Mouse (Mus musculus) ES-Bruce4 (cell line): ENCODE data around the gene Sgpp2. TPM values are rescaled to one million over a fixed set of nuclear protein-coding genes. Genes with fewer than 3 reads are reported as not detected.

Experiments
- H3K27ac ChIP-seq: 2 replicates; pipeline ENCODE4 v1.5.1; 2012; ENCODE audit warnings: low read length, inconsistent platforms; ENCODE audit not compliant: insufficient read depth
- H3K27me3 ChIP-seq: 2 replicates; pipeline ENCODE4 v1.6.1; 2012; ENCODE audit warnings: mild to moderate bottlenecking, low read length, inconsistent platforms; ENCODE audit not compliant: control insufficient read depth, poor library complexity, insufficient read depth, severe bottlenecking
- H3K36me3 ChIP-seq: 2 replicates; pipeline ENCODE4 v1.6.1; 2012; ENCODE audit warnings: inconsistent platforms, mild to moderate bottlenecking, low read length, moderate library complexity; ENCODE audit not compliant: control insufficient read depth, poor library complexity, insufficient read depth, severe bottlenecking
- H3K4me1 ChIP-seq: one replicate; pipeline ENCODE4 v1.8.1; 2011; ENCODE audit warnings: low read length; ENCODE audit not compliant: control insufficient read depth, insufficient read depth
- H3K4me3 ChIP-seq: 2 replicates; pipeline ENCODE4 v1.5.1; 2011; ENCODE audit warnings: low read depth, mild to moderate bottlenecking, low read length
- H3K9ac ChIP-seq: 2 replicates; pipeline ENCODE4 v1.6.1; 2012; ENCODE audit warnings: low read depth, mild to moderate bottlenecking, inconsistent platforms; ENCODE audit not compliant: poor library complexity, severe bottlenecking
- H3K9me3 ChIP-seq: replicated peaks from 2 replicates; pipeline ENCODE4 v1.6.1; 2012; ENCODE audit warnings: mild to moderate bottlenecking, low read length, inconsistent platforms; ENCODE audit not compliant: control insufficient read depth, poor library complexity, insufficient read depth, severe bottlenecking
- CTCF ChIP-seq: IDR thresholded peaks from one replicate; pipeline ENCODE4 v1.8.1; 2011; ENCODE audit warnings: low read depth, low read length
- EP300 ChIP-seq: IDR thresholded peaks from 2 replicates; pipeline ENCODE4 v1.6.1; 2011; ENCODE audit warnings: low read depth, low read length; ENCODE audit not compliant: insufficient read depth
- POLR2A ChIP-seq: IDR thresholded peaks from one replicate; pipeline ENCODE4 v1.8.1; 2011; ENCODE audit warnings: low read length; ENCODE audit not compliant: insufficient read depth
- polyA plus RNA-seq: library from polyadenylated mRNA; stranded (reverse); fragments of >200 nt; gene quantifications from 2 replicates; pipeline ENCODE4 v1.2.4, GENCODE M21; 2011; ENCODE audit warnings: low read depth; ENCODE audit not compliant: missing spikeins, insufficient read depth, insufficient read length

Gene Sgpp2
- polyA plus RNA-seq, 1 experiment: 0.19 TPM

GRCm38 (mm10) chr1:78425309-78425708 lies 115.2 kb downstream of the Sgpp2 start:
- no peak for TF ChIP-seq CTCF
- TF ChIP-seq POLR2A: no peak
- no peak for TF ChIP-seq EP300
- peaks cover 20% of the 10 kb centered on the region for H3K36me3 ChIP-seq
- no peak overlapping the region for H3K27ac ChIP-seq
- H3K4me1 ChIP-seq: peaks cover 2% of the 10 kb centered on the region
- no peak overlapping the region for H3K9ac ChIP-seq
- no peak overlapping the region for H3K4me3 ChIP-seq
- H3K9me3 ChIP-seq: no peaks in the 10 kb centered on the region
- no peaks in the 10 kb centered on the region for H3K27me3 ChIP-seq

GRCm38 (mm10) chr1:78425793-78426700 lies 115.9 kb downstream of the Sgpp2 start:
- H3K36me3 ChIP-seq: peaks cover 19% of the 10 kb centered on the region
- no peak overlapping the region for H3K4me3 ChIP-seq
- H3K9me3 ChIP-seq: no peaks in the 10 kb centered on the region
- H3K27ac ChIP-seq: no peak overlapping the region
- H3K9ac ChIP-seq: no peak overlapping the region
- H3K4me1 ChIP-seq: no peaks in the 10 kb centered on the region
- TF ChIP-seq POLR2A: no peak
- TF ChIP-seq EP300: no peak
- TF ChIP-seq CTCF: no peak
- no peaks in the 10 kb centered on the region for H3K27me3 ChIP-seq

- Histone ChIP-seq H3K27me3 (no peaks in the 10 kb centered on the region), H3K27ac (no peak overlapping the region), H3K36me3 (peaks cover 16% of the 10 kb centered on the region), H3K4me1 (no peaks in the 10 kb centered on the region), H3K4me3 (no peak overlapping the region), H3K9me3 (no peaks in the 10 kb centered on the region), H3K9ac (no peak overlapping the region)
- no peak for TF ChIP-seq EP300
- TF ChIP-seq CTCF: no peak
- no peak for TF ChIP-seq POLR2A
Measured at GRCm38 (mm10) chr1:78426841-78427240, 116.7 kb downstream of the Sgpp2 start.

- H3K9ac ChIP-seq: no peak overlapping the region
- H3K27me3 ChIP-seq: no peaks in the 10 kb centered on the region
- H3K36me3 ChIP-seq: peaks cover 23% of the 10 kb centered on the region
- TF ChIP-seq POLR2A: no peak
- no peak for TF ChIP-seq EP300
- TF ChIP-seq CTCF: no peak
- H3K9me3 ChIP-seq: no peaks in the 10 kb centered on the region
- no peaks in the 10 kb centered on the region for H3K4me1 ChIP-seq
- H3K27ac ChIP-seq: no peak overlapping the region
- no peak overlapping the region for H3K4me3 ChIP-seq
Measured at GRCm38 (mm10) chr1:78428851-78429250, 118.7 kb downstream of the Sgpp2 start.

DNA sequence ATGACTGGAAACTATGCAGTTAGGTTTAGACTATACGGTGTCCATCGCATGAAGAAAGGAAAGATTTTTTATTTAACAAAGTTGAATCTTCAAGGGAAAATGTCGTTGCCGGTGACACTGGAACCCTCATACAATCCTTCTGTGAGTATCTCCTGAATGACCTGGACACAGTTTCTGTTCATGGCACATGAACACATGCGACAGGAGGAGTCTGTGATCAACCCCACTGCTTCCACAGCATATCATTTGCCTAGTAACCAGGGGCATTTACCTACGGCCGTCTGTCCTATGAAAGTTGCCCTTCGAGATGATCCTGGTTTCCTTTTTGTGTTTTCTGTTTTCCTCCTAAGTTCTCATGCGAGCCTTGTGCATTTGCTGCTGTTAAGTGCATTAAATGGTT lies 123.3 kb downstream of the Sgpp2 start:
- no peaks in the 10 kb centered on the region for H3K27me3 ChIP-seq
- TF ChIP-seq POLR2A (no peak), CTCF (no peak), EP300 (no peak)
- no peak overlapping the region for H3K9ac ChIP-seq
- H3K36me3 ChIP-seq: peaks cover 16% of the 10 kb centered on the region
- H3K4me3 ChIP-seq: no peak overlapping the region
- H3K27ac ChIP-seq: no peak overlapping the region
- H3K4me1 ChIP-seq: no peaks in the 10 kb centered on the region
- H3K9me3 ChIP-seq: no peaks in the 10 kb centered on the region

DNA sequence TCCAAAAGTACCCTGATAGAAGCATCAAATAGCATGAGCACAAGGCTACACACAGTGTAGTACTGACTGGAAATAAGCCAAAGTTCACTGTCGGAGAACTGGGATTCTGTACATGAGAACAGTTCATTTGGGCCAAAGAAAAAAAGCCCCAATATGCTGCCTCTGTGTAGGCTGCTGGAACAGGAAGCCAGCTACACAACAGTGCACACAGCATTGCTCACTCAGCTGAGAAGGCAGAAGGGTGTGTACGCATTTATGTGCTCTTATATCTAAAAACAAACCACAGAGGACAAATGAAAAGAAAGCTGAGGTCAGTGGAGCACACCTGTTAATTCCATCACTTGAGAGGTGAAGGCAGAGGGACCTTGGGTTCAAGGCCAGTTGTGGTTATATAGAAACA lies 125.8 kb downstream of the Sgpp2 start:
- H3K36me3 ChIP-seq: peaks cover 25% of the 10 kb centered on the region
- TF ChIP-seq EP300: no peak
- no peak for TF ChIP-seq CTCF
- TF ChIP-seq POLR2A: no peak
- no peak overlapping the region for H3K4me3 ChIP-seq
- no peaks in the 10 kb centered on the region for H3K4me1 ChIP-seq
- no peak overlapping the region for H3K27ac ChIP-seq
- H3K9ac ChIP-seq: no peak overlapping the region
- no peaks in the 10 kb centered on the region for H3K9me3 ChIP-seq
- no peaks in the 10 kb centered on the region for H3K27me3 ChIP-seq
